Mouse (Mus musculus) forebrain, embryonic 10.5 days (tissue): ENCODE results near the gene Il1f6. TPM values are rescaled to one million over a fixed set of nuclear protein-coding genes. Genes with fewer than 3 reads are reported as not detected.
A peak's percentile ranks its signal among the peaks of the same experiment; 100 is the strongest.
"Not testable (repeated sequence)": the region's sequence is repeated elsewhere in the genome, so short reads cannot be mapped to it uniquely, and the experiment has no call there.

ENCODE experiments used
- DNase-seq: peaks from one replicate; pipeline ENCODE4 v3.0.0-alpha.2; 2017; ENCODE audit warnings: low spot score; ENCODE audit errors: extremely low spot score
- H3K27ac ChIP-seq: fragments of 300-500 bp; sonication (generic); 2 replicates; pipeline ENCODE4 v1.5.1; 2016; ENCODE audit warnings: mild to moderate bottlenecking
- H3K27me3 ChIP-seq: fragments of 300-500 bp; sonication (generic); 2 replicates; pipeline ENCODE4 v1.6.1; 2016; ENCODE audit warnings: mild to moderate bottlenecking; ENCODE audit not compliant: poor library complexity, severe bottlenecking
- H3K36me3 ChIP-seq: fragments of 300-500 bp; sonication (generic); replicated peaks from 2 replicates; pipeline ENCODE4 v1.6.1; 2016; ENCODE audit warnings: mild to moderate bottlenecking, moderate library complexity
- H3K4me1 ChIP-seq: fragments of 300-500 bp; sonication (generic); 2 replicates; pipeline ENCODE4 v1.6.1; 2016
- H3K4me3 ChIP-seq: fragments of 300-500 bp; sonication (generic); 2 replicates; pipeline ENCODE4 v1.5.1; 2016; ENCODE audit warnings: mild to moderate bottlenecking, moderate library complexity
- H3K9me3 ChIP-seq: fragments of 300-500 bp; sonication (generic); 2 replicates; pipeline ENCODE4 v1.6.1; 2016; ENCODE audit warnings: mild to moderate bottlenecking, moderate library complexity
- WGBS: fragments of 180-500 bp; shearing (Covaris S2); methylation state at CpG from one replicate; pipeline ENCODE4 v1.1.7; 2016; 5-methylcytosine and 5-hydroxymethylcytosine counted together
- polyA plus RNA-seq: library from polyadenylated mRNA; unstranded; fragments of >200 nt; fragmentation: Nextera tagmentation; extraction: Ambion mirVana; gene quantifications from 2 replicates; pipeline ENCODE4 v1.2.1, GENCODE M21; 2016

Il1f6 gene
- polyA plus RNA-seq = not detected in 2 replicates

DNA sequence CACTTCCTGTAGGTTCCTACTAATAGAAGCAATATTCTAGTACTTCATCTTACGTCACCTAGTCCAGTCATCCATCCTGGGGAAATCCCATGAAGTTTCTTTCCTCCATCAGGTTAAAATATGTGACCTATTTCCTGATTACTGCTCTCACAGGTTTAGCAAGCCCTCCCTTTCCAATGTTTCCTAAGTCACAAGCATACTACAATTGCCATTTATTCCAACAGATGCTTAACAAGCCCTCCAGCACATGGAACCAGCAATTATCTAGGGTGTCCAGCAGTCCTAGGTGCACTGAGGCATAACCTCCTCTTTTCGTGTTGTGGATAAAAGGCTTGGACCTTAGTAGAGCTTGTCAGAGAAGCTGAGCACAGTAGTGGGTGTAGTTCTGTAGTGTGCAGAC lies at the start of gene Il1f6:
TSS of gene Il1f6 (plus strand) at position 301 of the 400 bp plus-strand sequence.
- no peaks in the 10 kb centered on the region for H3K27me3 ChIP-seq
- H3K27ac ChIP-seq = no peak within 1 kb of the TSS
- H3K9me3 ChIP-seq = no peaks in the 10 kb centered on the region
- DNase-seq = no peak
- 69% methylated on average over 2 of the region's 2 CpGs for WGBS
- H3K4me1 ChIP-seq = no peaks in the 10 kb centered on the region
- no peak within 1 kb of the TSS for H3K4me3 ChIP-seq
- no peaks in the 10 kb centered on the region for H3K36me3 ChIP-seq

DNA sequence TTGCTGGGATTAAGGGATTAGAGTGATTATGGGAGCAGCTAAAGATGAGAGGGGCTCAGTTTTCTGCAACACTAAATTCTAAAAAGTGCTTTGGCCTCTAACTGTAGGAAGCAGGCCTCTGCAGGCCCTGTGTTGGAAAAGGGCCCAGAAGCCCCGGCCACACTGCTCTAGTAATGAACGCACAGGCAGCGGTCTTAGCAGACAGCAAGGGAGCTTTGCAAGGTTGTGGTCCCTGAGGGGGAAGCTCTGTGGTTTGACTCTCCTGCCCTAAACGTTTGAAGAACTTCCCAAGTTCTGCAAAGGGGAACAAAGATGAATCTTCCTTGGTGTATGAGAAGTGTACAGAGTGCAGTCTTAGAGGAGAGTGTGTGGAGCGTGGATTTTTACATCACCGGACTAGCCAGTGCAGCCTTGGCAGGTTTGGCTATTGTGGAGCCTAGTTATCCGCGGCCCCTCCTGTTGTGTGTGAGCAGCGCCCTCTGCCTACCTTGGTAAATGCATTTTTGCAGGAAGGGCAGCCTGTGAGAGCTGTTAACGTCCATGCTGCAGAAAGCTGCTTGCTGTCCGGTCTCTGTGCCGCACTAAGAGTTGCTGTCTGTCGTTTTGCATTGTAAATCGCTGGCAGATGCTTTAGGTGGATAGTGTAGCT lies 33.4 kb upstream of the Il1f6 start:
- not testable (repeated sequence) for H3K27me3 ChIP-seq, H3K9me3 ChIP-seq, H3K27ac ChIP-seq, H3K36me3 ChIP-seq, H3K4me1 ChIP-seq
- peak overlapping the region; percentile 24; the same call in 1 of the 2 replicates for H3K4me3 ChIP-seq
- 17% methylated on average over 14 of the region's 14 CpGs for WGBS
- peak; percentile 50 for DNase-seq

DNA sequence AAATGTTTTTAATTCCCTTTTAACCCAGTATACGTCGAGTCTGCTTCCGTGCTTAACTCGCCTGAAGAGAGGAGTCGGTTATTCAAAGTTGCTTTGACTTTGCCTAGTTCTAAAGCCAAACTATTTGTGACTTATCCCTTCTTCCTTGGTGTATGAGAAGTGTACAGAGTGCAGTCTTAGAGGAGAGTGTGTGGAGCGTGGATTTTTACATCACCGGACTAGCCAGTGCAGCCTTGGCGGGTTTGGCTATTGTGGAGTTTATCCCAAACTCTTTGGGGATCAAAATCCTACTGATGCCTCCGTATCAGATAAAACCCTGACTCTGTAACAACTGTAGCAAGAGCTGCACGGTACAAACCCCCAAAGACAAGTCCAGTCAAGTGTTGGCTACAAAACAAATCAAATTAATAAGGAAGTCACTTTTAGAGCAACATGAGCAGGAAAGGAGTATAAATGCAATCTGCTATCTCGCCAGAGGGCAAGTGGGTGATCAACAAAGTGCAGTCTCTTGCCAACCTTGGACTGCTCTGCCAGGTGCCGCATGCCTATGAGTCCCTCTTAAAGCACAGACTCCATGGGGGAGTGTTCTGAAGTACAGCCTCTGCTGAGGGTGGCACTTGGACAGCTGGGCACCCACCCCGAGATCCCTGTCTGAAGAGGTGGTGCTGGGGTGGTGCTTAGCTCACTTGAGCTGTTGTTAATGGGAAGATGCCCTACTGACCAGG lies 32.6 kb upstream of the Il1f6 start:
- H3K4me1 ChIP-seq, H3K27me3 ChIP-seq, H3K27ac ChIP-seq, DNase-seq, H3K36me3 ChIP-seq, H3K9me3 ChIP-seq: not testable (repeated sequence)
- WGBS = 68% methylated on average over 13 of the region's 13 CpGs
- H3K4me3 ChIP-seq = peak overlapping the region; percentile 24; the same call in 1 of the 2 replicates

DNA sequence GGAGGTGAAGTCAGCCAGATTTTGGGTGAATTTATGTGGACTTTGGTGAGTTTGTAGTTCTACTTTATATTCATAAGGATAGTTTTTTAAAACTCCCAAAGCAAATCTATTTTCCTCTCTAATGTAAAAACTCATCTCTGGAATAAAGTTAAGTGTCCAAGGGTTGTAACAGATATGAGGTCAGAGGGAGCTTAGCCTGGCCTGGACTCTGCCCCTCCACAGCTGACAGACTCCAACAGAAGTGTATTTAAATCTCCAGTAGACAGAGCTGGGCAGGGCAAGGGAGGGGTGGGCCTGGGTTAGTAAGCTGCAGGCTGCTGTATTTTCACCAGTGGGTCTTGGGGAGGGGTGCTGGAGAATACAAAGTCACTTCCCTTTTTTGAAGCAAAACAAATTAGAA lies 31.1 kb upstream of the Il1f6 start:
- not testable (repeated sequence) for H3K36me3 ChIP-seq, H3K27ac ChIP-seq, DNase-seq, H3K27me3 ChIP-seq, H3K4me1 ChIP-seq, H3K9me3 ChIP-seq, H3K4me3 ChIP-seq

DNA sequence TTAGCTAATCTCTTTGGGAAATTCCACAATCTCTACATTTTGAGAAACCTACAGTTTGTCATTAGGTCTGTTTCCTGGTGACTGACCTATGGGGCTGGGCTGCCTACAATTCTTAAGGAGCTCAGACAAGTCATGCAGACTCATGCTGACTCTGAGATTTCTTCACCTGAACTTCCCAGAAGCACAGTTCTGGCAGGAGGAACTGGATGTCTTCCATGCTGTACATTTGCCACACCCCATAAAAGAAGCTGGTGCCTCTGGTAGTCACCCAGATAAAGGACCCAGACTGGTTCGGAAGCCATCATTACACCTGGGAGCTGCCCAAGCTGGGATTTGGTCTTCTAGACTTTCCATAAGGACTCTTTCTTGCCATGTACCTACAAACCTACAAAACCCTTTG lies 29.0 kb upstream of the Il1f6 start, which contains the start of gene Il1f9:
TSS of gene Il1f9 (plus strand) at position 301 of the 400 bp plus-strand sequence.
- 94% methylated on average over 1 of the region's 1 CpGs for WGBS
- H3K36me3 ChIP-seq = no peaks in the 10 kb centered on the region
- no peak for DNase-seq
- no peak within 1 kb of the TSS for H3K27ac ChIP-seq
- no peaks in the 10 kb centered on the region for H3K4me1 ChIP-seq
- H3K9me3 ChIP-seq = no peaks in the 10 kb centered on the region
- H3K4me3 ChIP-seq = no peak within 1 kb of the TSS
- H3K27me3 ChIP-seq = no peaks in the 10 kb centered on the region

DNA sequence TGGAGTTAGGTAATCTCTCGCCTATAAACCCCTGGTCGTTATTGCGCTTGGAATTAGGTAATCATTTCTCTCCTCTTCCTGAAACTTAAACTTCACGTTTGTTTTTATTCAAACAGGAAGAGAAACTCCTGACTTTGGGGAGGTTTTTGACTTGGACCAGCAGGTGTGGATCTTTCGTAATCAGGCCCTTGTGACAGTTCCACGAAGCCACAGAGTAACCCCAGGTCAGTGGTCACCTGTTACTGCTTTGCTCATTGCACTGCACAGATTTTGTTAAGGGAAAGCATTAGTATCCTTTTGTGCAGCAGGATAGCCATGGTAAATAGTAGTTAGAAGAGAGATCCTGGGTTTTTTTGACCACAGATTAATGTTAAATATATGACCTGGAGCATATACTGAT lies 27.6 kb upstream of the Il1f6 start:
- WGBS = 83% methylated on average over 6 of the region's 6 CpGs
- no peak overlapping the region for H3K4me3 ChIP-seq
- H3K27ac ChIP-seq = no peak overlapping the region
- no peak for DNase-seq
- H3K27me3 ChIP-seq = no peaks in the 10 kb centered on the region
- no peaks in the 10 kb centered on the region for H3K9me3 ChIP-seq
- H3K36me3 ChIP-seq = no peaks in the 10 kb centered on the region
- no peaks in the 10 kb centered on the region for H3K4me1 ChIP-seq

DNA sequence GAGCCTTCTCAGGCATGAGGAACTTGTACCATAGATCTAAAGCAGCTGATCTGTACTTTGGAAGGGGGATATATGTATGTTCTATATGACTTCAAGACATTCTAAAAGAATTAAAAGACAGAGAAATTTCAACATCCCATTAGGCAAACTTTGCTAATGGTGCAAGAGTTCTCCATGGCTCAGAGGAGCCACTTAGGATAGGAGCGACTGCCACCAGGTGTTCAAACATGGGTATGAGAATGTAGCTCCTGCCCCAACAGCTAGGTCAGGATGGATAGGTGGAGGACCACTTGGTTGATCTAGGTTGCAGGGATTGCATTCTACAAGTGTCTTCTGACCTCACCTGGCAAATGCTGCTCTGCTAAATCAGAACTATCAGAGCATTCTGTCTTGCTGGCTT lies 27.0 kb upstream of the Il1f6 start:
- Histone ChIP-seq H3K27me3 (no peaks in the 10 kb centered on the region), H3K27ac (no peak overlapping the region), H3K4me3 (no peak overlapping the region), H3K36me3 (no peaks in the 10 kb centered on the region), H3K4me1 (no peaks in the 10 kb centered on the region), H3K9me3 (no peaks in the 10 kb centered on the region)
- DNase-seq = no peak
- 50% methylated on average over 1 of the region's 1 CpGs for WGBS

DNA sequence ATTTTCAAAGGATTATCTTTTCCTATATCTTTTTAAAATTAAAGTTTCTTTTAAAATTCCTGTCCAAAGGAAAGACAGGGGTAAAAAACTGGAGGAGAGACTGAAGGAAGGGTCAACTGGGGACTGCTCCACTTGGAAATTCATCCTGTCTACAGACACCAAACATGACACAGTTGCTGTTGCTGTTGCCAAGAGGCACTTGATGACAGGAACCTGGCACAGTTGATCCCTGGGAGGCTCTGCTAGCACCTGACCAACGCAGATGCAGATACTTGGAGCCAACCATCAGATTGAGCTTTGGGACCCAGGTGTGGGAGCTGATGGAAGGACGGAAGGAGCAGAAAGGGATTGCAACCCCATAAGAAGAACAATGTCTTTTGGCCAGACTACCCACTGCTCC lies 12.0 kb downstream of the Il1f6 start:
- Histone ChIP-seq H3K27me3 (no peaks in the 10 kb centered on the region), H3K4me3 (no peak overlapping the region), H3K4me1 (no peaks in the 10 kb centered on the region), H3K36me3 (no peaks in the 10 kb centered on the region), H3K27ac (no peak overlapping the region), H3K9me3 (no peaks in the 10 kb centered on the region)
- DNase-seq = no peak
- WGBS = 90% methylated on average over 2 of the region's 2 CpGs

DNA sequence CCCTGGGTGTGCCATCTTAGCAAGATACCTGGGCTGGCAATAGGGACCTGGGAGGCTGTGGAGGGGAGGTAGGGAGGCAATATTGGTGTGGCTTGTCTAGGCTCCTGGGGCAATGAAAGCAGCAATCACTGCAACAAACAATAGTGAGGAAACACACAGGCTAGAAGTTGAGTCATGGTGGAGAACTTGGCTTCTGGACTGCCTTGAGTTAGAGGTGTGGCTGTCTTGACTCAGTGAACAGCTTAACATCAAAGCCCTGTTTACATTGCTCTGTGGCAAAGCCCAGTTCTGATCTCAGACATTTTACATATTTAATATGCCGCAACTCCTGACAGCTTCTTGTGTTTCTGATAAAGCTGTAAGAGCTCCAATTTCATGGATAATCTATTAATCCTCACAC lies 52.3 kb downstream of the Il1f6 start:
- Histone ChIP-seq H3K36me3 (no peaks in the 10 kb centered on the region), H3K4me1 (no peaks in the 10 kb centered on the region), H3K4me3 (no peak overlapping the region), H3K27me3 (no peaks in the 10 kb centered on the region), H3K9me3 (no peaks in the 10 kb centered on the region), H3K27ac (no peak overlapping the region)
- WGBS = 92% methylated on average over 1 of the region's 1 CpGs
- DNase-seq = no peak

DNA sequence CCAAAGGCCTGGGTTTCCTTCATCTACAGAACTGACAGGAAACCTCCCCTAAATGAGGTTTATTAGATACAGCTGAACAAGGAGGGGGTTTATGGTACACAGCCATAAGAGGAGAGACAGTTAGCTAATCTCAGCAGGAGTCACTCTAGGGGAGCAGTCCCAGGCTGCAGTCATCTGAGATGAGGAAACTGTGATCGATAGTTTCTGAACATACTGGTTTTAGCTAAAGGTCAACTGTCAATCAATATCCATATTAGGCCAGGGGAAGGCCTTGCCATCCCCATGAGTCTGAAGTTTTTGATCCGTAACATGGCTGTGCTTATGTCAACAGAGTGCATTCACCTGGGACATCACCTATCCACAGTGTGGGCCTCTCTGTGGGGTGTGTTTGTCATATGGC lies 58.4 kb downstream of the Il1f6 start:
- Histone ChIP-seq H3K36me3 (no peaks in the 10 kb centered on the region), H3K4me1 (0 out of 2 replicates have a peak, but pooled peaks cover 5% of the 10 kb centered on the region), H3K27me3 (no peaks in the 10 kb centered on the region), H3K27ac (no peak overlapping the region), H3K4me3 (no peak overlapping the region), H3K9me3 (no peaks in the 10 kb centered on the region)
- 88% methylated on average over 2 of the region's 2 CpGs for WGBS
- DNase-seq = no peak

DNA sequence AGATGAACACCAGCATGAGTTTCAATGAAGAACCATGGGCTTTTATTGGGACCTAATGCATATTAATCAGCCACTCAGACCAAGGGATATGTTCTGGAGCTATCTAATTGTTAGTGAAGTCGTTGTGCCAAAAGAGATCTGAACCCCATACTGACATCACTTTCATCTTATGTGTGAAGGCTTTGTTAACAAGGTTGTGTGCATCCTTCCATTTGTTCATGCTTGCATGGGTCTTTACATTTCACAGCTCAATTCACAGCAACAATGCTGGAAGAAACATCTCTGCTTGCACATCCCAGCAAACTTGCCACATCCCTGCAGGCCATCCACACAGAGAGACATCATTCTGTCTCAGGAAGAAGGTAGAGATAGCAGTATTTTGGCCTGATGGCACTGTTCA lies 59.9 kb downstream of the Il1f6 start:
- H3K36me3 ChIP-seq = no peaks in the 10 kb centered on the region
- H3K27me3 ChIP-seq = no peaks in the 10 kb centered on the region
- H3K4me3 ChIP-seq = no peak overlapping the region
- no peak for DNase-seq
- H3K9me3 ChIP-seq = no peaks in the 10 kb centered on the region
- WGBS = 29% methylated on average over 1 of the region's 1 CpGs
- H3K27ac ChIP-seq = no peak overlapping the region
- H3K4me1 ChIP-seq = 0 out of 2 replicates have a peak, but pooled peaks cover 5% of the 10 kb centered on the region
